ENCODE assay signal across 8 mouse cellular contexts in genomic region chr17:47009546-47009897, GRCm38 (mm10). TPM values are rescaled to one million over a fixed set of nuclear protein-coding genes. Genes with fewer than 3 reads are reported as not detected.
DNase-seq lines count a peak whose midpoint lies in the region; ATAC-seq and TF ChIP-seq lines count a peak whose summit lies in the region.

No protein-coding gene starts in this region.

- H3K9me3 ChIP-seq in liver, embryonic 14.5 days (ENCODE audit: control insufficient read depth, low read length), result no peaks in the 10 kb centered on the region

- TF ChIP-seq POLR2A in spleen, adult 2 months (IDR thresholded peaks at IDR 0.05; ENCODE audit: low read depth, low read length), result no peak

- intact Hi-C loops in heart, postnatal 14 days (cut with DNase I), result no loop called here

- H3K9ac ChIP-seq in liver, embryonic 14.5 days (replicated peaks), result peak overlapping the region; percentile 97

- DNase-seq in adrenal gland, postnatal 36 days, result peak; percentile 37 to 60
- no peak for DNase-seq in adrenal gland, adult 8-10 months
- peak in 1 of 2 experiments; percentile 26 for DNase-seq in spleen, adult 2 months (ENCODE audit: low read depth in 1 of 2, low spot score in 2 of 2)
- DNase-seq in spleen, adult 18-20 months, result no peak
- DNase-seq in heart, postnatal 14 days, result peak; percentile 38 to 39
- peak in 1 of 3 experiments; percentile 27 for DNase-seq in liver, embryonic 14.5 days (ENCODE audit: low read depth in 3 of 3, low spot score in 3 of 3)
- DNase-seq in testis, postnatal 10 days (ENCODE audit: low spot score), result peak; percentile 59
- DNase-seq in spleen, adult 12 weeks (ENCODE audit: low spot score), result no peak

- H3K27ac ChIP-seq in spleen, adult 2 months (ENCODE audit: insufficient read depth, low read length), result peak overlapping the region; percentile 92
- peak overlapping the region; percentile 81 for H3K27ac ChIP-seq in liver, embryonic 14.5 days

- H3K4me2 ChIP-seq in liver, embryonic 14.5 days (ENCODE audit: low read depth), result peak overlapping the region; percentile 82

- no peak for TF ChIP-seq EP300 in liver, embryonic 14.5 days (IDR thresholded peaks at IDR 0.05; ENCODE audit: low read depth)

- peaks cover 2% of the 10 kb centered on the region; the same call in 1 of the 2 replicates for H3K4me1 ChIP-seq in spleen, adult 2 months (ENCODE audit: control insufficient read depth, insufficient read depth, insufficient read length)
- H3K4me1 ChIP-seq in liver, embryonic 14.5 days (replicated peaks; ENCODE audit: control insufficient read depth in 2 of 2, insufficient read depth in 2 of 2, low read length in 1 of 2), result peaks cover 2 to 12% of the 10 kb centered on the region in 2 experiments; a peak in 3 of 4 replicates

- 1% methylated on average over 13 of the region's 13 CpGs for WGBS in spleen, adult 2 months
- WGBS in liver, embryonic 14.5 days (ENCODE audit: insufficient replicate concordance), result 0% methylated on average over 13 of the region's 13 CpGs

- peaks cover 2% of the 10 kb centered on the region; the same call in 1 of the 2 replicates for H3K36me3 ChIP-seq in spleen, adult 2 months (ENCODE audit: control insufficient read depth, insufficient read depth, low read length)
- peaks cover 3% of the 10 kb centered on the region for H3K36me3 ChIP-seq in liver, embryonic 14.5 days (replicated peaks; ENCODE audit: control insufficient read depth, insufficient read depth, low read depth)

- TF ChIP-seq CTCF in spleen, adult 2 months (IDR thresholded peaks at IDR 0.05; ENCODE audit: extremely low read depth, insufficient read depth, insufficient read length, insufficient replicate concordance), result no peak
- TF ChIP-seq CTCF in liver, embryonic 14.5 days (IDR thresholded peaks at IDR 0.05; ENCODE audit: low read depth), result no peak

- H3K27me3 ChIP-seq in spleen, adult 2 months (ENCODE audit: control insufficient read depth, insufficient read depth, low read length), result no peaks in the 10 kb centered on the region
- H3K27me3 ChIP-seq in liver, embryonic 14.5 days (ENCODE audit: control insufficient read depth, insufficient read depth, low read length), result no peaks in the 10 kb centered on the region

- no peak for ATAC-seq in liver, embryonic 14.5 days (ENCODE audit: insufficient read depth)

- peak overlapping the region; percentile 86 for H3K4me3 ChIP-seq in spleen, adult 2 months (ENCODE audit: extremely low read depth, insufficient read depth, insufficient read length)
- H3K4me3 ChIP-seq in liver, embryonic 14.5 days (ENCODE audit: insufficient read depth in 1 of 2, low read depth in 2 of 2, low read length in 2 of 2), result peak overlapping the region; percentile 82 to 88

RNA-seq across cellular contexts. Expression of gene Ubr2, which starts 0.8 kb away (rescaled TPM):
- total RNA-seq in adrenal gland, postnatal 36 days (2021), result 10 to 100 TPM; 71.2 to 83.7 TPM
- total RNA-seq in adrenal gland, adult 8-10 months (2022), result 100 to 1,000 TPM in 1 of 4 experiments, 10 to 100 TPM in 3; 80.2 to 105 (median 91.0) TPM
- polyA plus RNA-seq in spleen, adult 2 months (2012; rRNA removed), result 30.8 and 31.3 TPM in 2 replicates
- 10 to 100 TPM; 70.1 to 77.4 TPM for total RNA-seq in heart, postnatal 14 days (2021)
- polyA plus RNA-seq in liver, embryonic 14.5 days (2012; rRNA removed), result 7.2 and 9.7 TPM in 2 replicates
- polyA plus RNA-seq in liver, embryonic 14.5 days (2014; fragmentation: Nextera tagmentation; extraction: Ambion mirVana), result 7.3 and 9.5 TPM in 2 replicates

Comparison
In these comparisons a context has a peak if more than half of its experiments do, and no peak if none do; other contexts are left out.
1. DNase-seq: peak in adrenal gland, postnatal 36 days (2 of 2), heart, postnatal 14 days (2 of 2) and testis, postnatal 10 days (single experiment); none in adrenal gland, adult 8-10 months (single experiment), spleen, adult 18-20 months (0 of 2) and spleen, adult 12 weeks (single experiment).